In the genomic region with DNA sequence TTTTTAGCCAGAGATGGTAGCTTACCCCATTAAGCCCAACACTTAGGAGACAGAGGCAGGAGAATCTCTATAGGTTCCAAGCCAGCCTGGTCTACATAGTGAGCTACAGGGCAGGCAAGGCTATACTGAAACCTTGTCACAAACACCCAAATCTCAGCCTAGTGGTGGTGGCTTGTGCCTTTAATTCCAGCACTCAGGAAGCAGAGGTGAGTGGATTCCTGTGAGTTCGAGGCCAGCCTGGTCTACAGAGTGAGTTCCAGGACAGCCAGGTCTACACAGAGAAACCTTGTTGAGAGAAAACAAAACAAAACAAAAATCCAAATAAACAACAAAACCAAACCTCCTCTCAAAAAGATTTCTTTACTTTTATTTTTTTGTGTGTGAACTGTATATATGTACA, we compare ENCODE assay signal across 34 mouse cellular contexts. TPM values are rescaled to one million over a fixed set of nuclear protein-coding genes. Genes with fewer than 3 reads are reported as not detected.
"Had no signal": no experiment of that assay in that cellular context is flagged by ENCODE, and none has a peak within 500 bp of the region (broad histone marks: within the 10 kb centered on the region; RNA-seq: fewer than 3 reads in every experiment).

No protein-coding gene starts in this region.

- H3K4me1 ChIP-seq: hindbrain, embryonic 12.5 days had no signal

- ATAC-seq: hindbrain, embryonic 16.5 days; hindbrain, postnatal 0 days; inflammation-experienced regulatory T-cells, adult 6 months; intestine, embryonic 15.5 days; intestine, embryonic 16.5 days; intestine, postnatal 0 days had no signal

- H3K4me2 ChIP-seq: heart, embryonic 11.5 days; heart, embryonic 12.5 days; heart, embryonic 13.5 days; heart, embryonic 15.5 days; hindbrain, embryonic 12.5 days; hindbrain, embryonic 13.5 days; hindbrain, embryonic 14.5 days; hindbrain, embryonic 15.5 days; intestine, embryonic 15.5 days; kidney, embryonic 15.5 days had no signal

- DNase-seq: heart, postnatal 10 days; heart, postnatal 14 days; heart, postnatal 36 days; kidney, adult 11 months; kidney, adult 18-20 months; kidney, adult 2 months; kidney, adult 8-10 months; kidney, adult 9 months; kidney, postnatal 10 days; kidney, postnatal 14 days; kidney, postnatal 25 days; kidney, postnatal 36 days; kidney, postnatal 4 days; layer of hippocampus, adult 9-11 months; layer of hippocampus, postnatal 36 days had no signal

- H3K36me3 ChIP-seq: heart, embryonic 10.5 days; heart, embryonic 12.5 days; heart, embryonic 15.5 days; hindbrain, embryonic 12.5 days; hindbrain, embryonic 15.5 days; intestine, embryonic 15.5 days; kidney, embryonic 15.5 days had no signal

- H3K27ac ChIP-seq: heart, embryonic 10.5 days; heart, embryonic 13.5 days; heart, embryonic 15.5 days; hindbrain, embryonic 10.5 days; hindbrain, embryonic 12.5 days; hindbrain, embryonic 13.5 days; hindbrain, embryonic 14.5 days; hindbrain, embryonic 15.5 days; hindbrain, postnatal 0 days; intestine, embryonic 15.5 days; kidney, embryonic 15.5 days; kidney, postnatal 0 days had no signal

- H3K4me3 ChIP-seq: heart, embryonic 10.5 days; heart, embryonic 12.5 days; heart, embryonic 13.5 days; heart, embryonic 15.5 days; hindbrain, embryonic 10.5 days; hindbrain, embryonic 12.5 days; hindbrain, embryonic 13.5 days; hindbrain, embryonic 15.5 days; intestine, embryonic 15.5 days; kidney, embryonic 15.5 days had no signal

- H3K9ac ChIP-seq: heart, embryonic 12.5 days; heart, embryonic 13.5 days; heart, embryonic 15.5 days; hindbrain, embryonic 12.5 days; hindbrain, embryonic 13.5 days; hindbrain, embryonic 14.5 days; hindbrain, embryonic 15.5 days; intestine, embryonic 15.5 days; kidney, embryonic 15.5 days had no signal

- H3K9me3 ChIP-seq: heart, embryonic 10.5 days; heart, embryonic 12.5 days; heart, embryonic 13.5 days; heart, embryonic 15.5 days; hindbrain, embryonic 10.5 days; hindbrain, embryonic 12.5 days; hindbrain, embryonic 13.5 days; hindbrain, embryonic 15.5 days; intestine, embryonic 15.5 days; kidney, embryonic 15.5 days had no signal

- H3K27me3 ChIP-seq: heart, embryonic 12.5 days; hindbrain, embryonic 12.5 days; hindbrain, embryonic 13.5 days; hindbrain, embryonic 15.5 days had no signal

RNA-seq across cellular contexts. Expression of gene Tex14, which starts 50.0 kb away (rescaled TPM):
- polyA plus RNA-seq: hindbrain, embryonic 10.5 days; hindbrain, embryonic 11.5 days had no signal
